Mouse (Mus musculus) retina, postnatal 1 day (tissue): ENCODE measurements at regions not wholly inside any gene's neighbourhood (a gene's known extent, or its start where the extent isn't known, plus 50 kb on each side); places are given as distances from the start of the nearest gene placed in this dataset.

Experiments used
- DNase-seq: peaks from one replicate; pipeline ENCODE4 v3.0.0-alpha.2; 2012

- peak; percentile 54 for DNase-seq
Measured at GRCm38 (mm10) chr3:17795271-17796260, 152.6 kb upstream of the Cypt12 start.

DNA sequence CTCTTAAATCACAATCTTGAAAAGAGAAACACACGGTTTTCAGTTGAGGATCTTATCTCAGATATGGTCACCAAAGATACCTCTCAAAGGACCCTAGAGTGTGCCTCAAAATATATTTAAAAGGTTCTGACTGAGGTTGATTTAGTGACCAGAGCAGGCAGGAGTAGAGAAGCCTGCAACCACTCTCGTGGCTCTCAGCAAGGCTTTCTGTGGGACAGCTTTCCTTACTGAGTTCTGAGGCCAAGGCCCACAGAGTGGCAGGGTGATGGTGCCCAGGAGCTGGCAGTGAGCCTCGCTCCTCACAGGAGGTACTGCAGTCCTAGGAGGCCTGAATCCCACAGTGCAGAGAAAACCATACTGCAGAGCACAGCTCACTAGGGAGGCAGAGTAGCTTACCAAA, 151.4 kb upstream of the Cypt12 start:
- peak; percentile 57 for DNase-seq

GRCm38 (mm10) chr3:17798399-17798798, 149.8 kb upstream of the Cypt12 start:
- peak; percentile 93 for DNase-seq

- DNase-seq = no peak
Measured at GRCm38 (mm10) chr3:17799120-17799519, 149.1 kb upstream of the Cypt12 start.

- no peak for DNase-seq
Measured at GRCm38 (mm10) chr3:17800810-17801209, 147.4 kb upstream of the Cypt12 start.

DNA sequence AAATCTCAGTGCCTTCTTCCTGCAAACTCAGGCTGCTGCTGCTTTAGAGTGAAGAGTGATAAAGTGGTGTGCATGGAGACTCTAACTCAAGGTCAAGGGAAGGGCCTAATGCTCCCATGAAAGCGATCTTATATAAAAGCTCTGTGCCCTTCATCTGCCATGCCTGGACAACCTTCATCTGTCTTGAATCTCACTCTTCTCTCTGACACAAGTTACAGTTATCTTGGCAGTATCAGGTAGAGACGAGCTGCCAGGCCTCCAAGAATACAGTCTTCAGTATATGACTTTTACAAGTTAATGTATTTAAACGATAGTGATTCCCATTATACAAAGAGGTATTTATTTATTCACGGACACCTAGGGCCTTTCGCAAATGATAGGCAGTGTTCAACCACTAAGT, 146.7 kb upstream of the Cypt12 start:
- no peak for DNase-seq

GRCm38 (mm10) chr3:17805185-17805584, 143.0 kb upstream of the Cypt12 start:
- no peak for DNase-seq

- DNase-seq = peak; percentile 23
Measured at GRCm38 (mm10) chr3:17811290-17811689, 136.9 kb upstream of the Cypt12 start.

GRCm38 (mm10) chr3:17824201-17824600, 124.0 kb upstream of the Cypt12 start:
- no peak for DNase-seq

- peak; percentile 70 for DNase-seq
Measured at GRCm38 (mm10) chr3:17824662-17825061, 123.5 kb upstream of the Cypt12 start.

GRCm38 (mm10) chr3:17825254-17825890, 122.8 kb upstream of the Cypt12 start:
- DNase-seq = no peak

DNA sequence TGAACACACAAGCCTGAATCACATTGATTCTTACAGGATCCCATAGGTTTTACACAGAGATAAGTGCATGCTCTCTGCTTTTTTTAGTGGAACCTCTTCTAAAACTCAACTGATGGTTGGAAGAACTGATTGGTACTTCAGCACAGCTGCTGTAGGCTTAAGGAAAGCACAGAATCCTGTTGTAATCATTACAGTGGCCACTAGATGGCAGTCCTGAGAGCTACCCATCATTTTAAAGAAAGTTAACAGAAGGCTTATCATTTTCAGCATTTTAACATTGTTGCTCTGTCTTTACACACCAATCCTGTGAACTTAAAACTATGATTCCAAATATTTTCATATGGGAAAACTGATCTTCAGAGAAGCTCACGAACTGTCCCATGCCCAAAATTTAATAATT, 113.5 kb upstream of the Cypt12 start:
- DNase-seq = peak; percentile 69

- DNase-seq = no peak
Measured at GRCm38 (mm10) chr3:17847609-17848008, 100.6 kb upstream of the Cypt12 start.

DNA sequence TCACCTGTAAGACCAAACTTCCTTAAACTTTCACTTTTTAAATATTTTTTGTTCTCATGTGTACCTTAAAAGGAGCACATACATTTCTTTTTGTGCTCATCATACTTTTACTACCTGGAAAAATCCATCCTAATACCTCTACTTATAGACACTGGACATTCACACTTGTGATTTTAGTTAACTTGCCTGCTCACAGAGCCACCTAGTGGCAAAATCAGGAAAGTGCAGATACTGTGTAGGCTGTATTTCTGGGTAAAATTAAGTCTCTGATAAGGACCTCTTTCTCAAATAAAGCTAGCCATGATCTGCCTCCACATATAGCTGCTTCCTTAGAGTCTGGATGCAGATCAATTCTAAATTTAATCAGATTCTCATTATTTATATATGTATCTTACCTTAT, 100.0 kb upstream of the Cypt12 start:
- peak; percentile 57 for DNase-seq

DNA sequence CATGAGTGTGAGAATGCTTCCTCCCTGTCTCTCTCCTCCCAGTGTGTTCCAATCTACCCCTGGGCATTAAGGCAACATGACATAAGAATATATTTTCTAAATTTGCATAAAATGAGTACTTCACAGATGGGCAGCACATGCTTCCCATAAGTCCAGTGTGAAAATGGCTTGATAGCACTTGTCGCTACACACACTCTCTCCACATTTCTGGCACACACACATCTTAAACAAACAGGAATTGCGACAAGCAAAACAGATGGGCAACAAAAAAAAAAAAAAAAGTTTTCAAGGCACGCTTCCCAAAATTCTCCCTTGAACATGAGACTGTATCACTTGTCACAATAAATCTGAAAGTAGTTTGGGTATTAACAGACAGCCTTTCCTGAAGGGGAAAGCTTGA, 85.8 kb upstream of the Cypt12 start:
- DNase-seq = no peak

DNA sequence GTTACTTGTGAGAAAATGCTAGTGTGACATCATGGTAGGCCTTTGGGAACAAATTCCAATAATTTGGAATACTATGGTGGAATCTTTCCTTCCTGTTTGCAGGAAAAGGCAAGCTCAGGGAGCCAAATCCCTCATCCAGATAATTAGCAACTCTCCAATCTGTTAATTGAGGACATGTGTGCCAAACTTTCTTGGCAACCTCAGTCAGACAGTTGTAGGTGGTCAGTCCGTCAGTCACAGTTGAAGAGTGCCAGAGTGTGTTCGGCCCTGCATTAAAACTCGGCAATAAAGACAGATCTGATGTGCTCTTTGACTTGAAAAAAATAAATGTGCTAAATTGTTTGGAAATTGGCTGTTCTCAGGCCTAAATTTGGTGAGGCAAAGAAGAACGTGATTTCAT, 83.1 kb upstream of the Cypt12 start:
- no peak for DNase-seq

- peak; percentile 56 for DNase-seq
Measured at GRCm38 (mm10) chr3:17870895-17871482, 77.2 kb upstream of the Cypt12 start.

- DNase-seq = no peak
Measured at GRCm38 (mm10) chr3:17895869-17896268, 52.3 kb upstream of the Cypt12 start.

DNA sequence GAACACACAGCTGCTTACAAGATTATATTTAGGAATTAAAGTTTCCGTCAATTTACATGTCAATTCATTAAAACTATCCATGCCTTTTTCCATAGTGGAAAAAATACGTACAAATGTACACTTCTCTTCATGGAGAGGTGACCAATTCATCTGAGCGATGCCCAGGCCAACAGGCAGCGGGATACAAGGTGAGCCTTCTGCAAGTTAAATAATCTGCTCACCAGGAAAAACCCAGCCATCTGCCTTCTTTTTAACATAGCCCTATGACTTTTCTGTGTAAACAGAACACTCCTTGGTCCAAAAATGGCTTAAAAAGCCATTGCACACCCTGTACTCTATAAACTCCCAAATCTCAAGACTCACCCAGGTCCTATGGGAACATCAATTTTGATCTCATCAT, 51.5 kb upstream of the Cypt12 start:
- no peak for DNase-seq
